ENCODE assay signal across 8 mouse cellular contexts in the genomic region with DNA sequence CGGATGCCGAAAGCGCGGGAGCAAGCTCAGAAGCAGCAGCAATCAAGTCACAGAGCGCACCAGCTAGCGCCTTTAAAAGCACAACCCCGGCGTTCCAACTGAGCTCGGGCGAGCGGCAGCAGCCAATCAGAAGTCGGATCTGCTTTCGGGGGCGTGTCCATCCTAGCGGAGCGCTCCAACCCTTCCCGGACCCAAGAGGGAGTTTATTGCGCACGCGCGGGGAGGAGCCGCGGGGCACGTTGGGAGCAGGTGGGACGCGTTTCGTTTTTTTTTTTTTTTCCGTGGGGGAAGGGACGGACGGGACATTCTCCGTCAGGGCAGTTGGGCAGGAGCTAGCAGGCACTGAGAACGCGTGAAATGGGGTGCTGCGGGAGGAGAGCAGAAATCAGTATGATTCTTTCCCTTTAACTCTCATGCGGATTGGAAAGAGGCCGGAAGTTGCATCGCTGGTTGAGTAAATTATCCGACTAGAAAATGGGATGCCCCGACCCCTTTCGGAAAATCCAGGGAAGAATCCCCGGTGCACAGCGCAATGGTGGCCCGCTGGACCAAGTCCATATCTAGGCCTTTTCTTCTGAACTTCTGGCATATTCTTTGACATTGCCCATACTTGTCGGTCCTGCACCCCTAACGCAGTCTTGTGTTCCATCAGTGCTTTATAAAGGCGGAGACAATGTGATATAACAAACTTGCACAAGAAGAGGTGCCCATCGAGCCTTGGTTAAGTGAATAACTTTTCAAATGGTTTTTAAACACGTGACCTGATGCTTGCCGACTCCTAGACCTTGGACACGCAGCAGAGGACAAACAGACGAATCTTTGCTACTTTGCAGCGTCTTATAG. TPM values are rescaled to one million over a fixed set of nuclear protein-coding genes. Genes with fewer than 3 reads are reported as not detected.
DNase-seq lines count a peak whose midpoint lies in the region; ATAC-seq lines count a peak whose summit lies in the region.

A gene (minus strand): TSS at position 110 of the 843 bp plus-strand sequence.
A gene (plus strand): TSS at position 219 of the 843 bp plus-strand sequence.

- ATAC-seq in frontal cortex, adult (ENCODE audit: low TSS enrichment) = peak; percentile 91
- peak; percentile 97 for ATAC-seq in hindbrain, embryonic 11.5 days (ENCODE audit: low FRiP score)

- peak; percentile 93 for DNase-seq in MEL-GATA-1-ER (ENCODE audit: extremely low read depth, low read depth)
- peak; percentile 97 for DNase-seq in cerebellum, adult 8-10 months
- DNase-seq in hindbrain, embryonic 11.5 days (ENCODE audit: low spot score) = peak; percentile 99
- peak; percentile 96 to 98 for DNase-seq in layer of hippocampus, postnatal 10 days (ENCODE audit: low spot score in 2 of 2)
- peak; percentile 99 for DNase-seq in lung, postnatal 10 days
- DNase-seq in ovary, postnatal 36 days (ENCODE audit: low spot score) = peak; percentile 97
- peak; percentile 97 for DNase-seq in thymus, postnatal 25 days

- H3K4me1 ChIP-seq in hindbrain, embryonic 11.5 days (replicated peaks; ENCODE audit: control insufficient read depth, insufficient read depth, low read length) = peaks cover 5% of the 10 kb centered on the region; the same call in 1 of the 2 replicates

- peak within 1 kb of the TSS; percentile 65 for H3K9ac ChIP-seq in hindbrain, embryonic 11.5 days (ENCODE audit: low read depth, low read length)

- peak within 1 kb of the TSS; percentile 55 for H3K4me2 ChIP-seq in hindbrain, embryonic 11.5 days (replicated peaks; ENCODE audit: low read depth, low read length)

- no peaks in the 10 kb centered on the region for H3K9me3 ChIP-seq in hindbrain, embryonic 11.5 days (ENCODE audit: control insufficient read depth, low read length)

- H3K27me3 ChIP-seq in hindbrain, embryonic 11.5 days (ENCODE audit: control insufficient read depth, insufficient read depth, low read length) = no peaks in the 10 kb centered on the region

- 2% methylated on average over 52 of the region's 52 CpGs for WGBS in hindbrain, embryonic 11.5 days

- peak within 1 kb of the TSS; percentile 87 for H3K27ac ChIP-seq in hindbrain, embryonic 11.5 days (ENCODE audit: low read depth, low read length)

- peak within 1 kb of the TSS; percentile 52 for H3K4me3 ChIP-seq in hindbrain, embryonic 11.5 days (ENCODE audit: low read depth, low read length)

- H3K36me3 ChIP-seq in hindbrain, embryonic 11.5 days (ENCODE audit: control insufficient read depth, insufficient read depth, low read length) = no peaks in the 10 kb centered on the region

RNA-seq across cellular contexts. Expression of the first gene that starts in this region (rescaled TPM):
- 642 and 669 TPM in 2 replicates for polyA plus RNA-seq in hindbrain, embryonic 11.5 days (2014; fragmentation: Nextera tagmentation; extraction: Ambion mirVana)
- 100 to 1,000 TPM; 611 to 668 TPM for total RNA-seq in layer of hippocampus, postnatal 10 days (2021)

RNA-seq across cellular contexts. Expression of the second gene that starts in this region (rescaled TPM):
- 21.9 and 26.1 TPM in 2 replicates for polyA plus RNA-seq in hindbrain, embryonic 11.5 days (2014; fragmentation: Nextera tagmentation; extraction: Ambion mirVana)
- total RNA-seq in layer of hippocampus, postnatal 10 days (2021) = 1 to 10 TPM; 7.1 to 8.7 TPM

Comparison
In these comparisons a context has a peak if more than half of its experiments do, and no peak if none do; other contexts are left out.
1. Peak in every context shown above with its lines: DNase-seq, ATAC-seq, H3K4me3 ChIP-seq and H3K27ac ChIP-seq.